Mouse (Mus musculus) 3T3-L1 (cell line): ENCODE data around the gene Olfr463.

Source experiments
- DNase-seq: peaks from one replicate; pipeline ENCODE4 v3.0.0-alpha.2; 2015; ENCODE audit warnings: low read depth, low spot score

Gene Olfr463

DNA sequence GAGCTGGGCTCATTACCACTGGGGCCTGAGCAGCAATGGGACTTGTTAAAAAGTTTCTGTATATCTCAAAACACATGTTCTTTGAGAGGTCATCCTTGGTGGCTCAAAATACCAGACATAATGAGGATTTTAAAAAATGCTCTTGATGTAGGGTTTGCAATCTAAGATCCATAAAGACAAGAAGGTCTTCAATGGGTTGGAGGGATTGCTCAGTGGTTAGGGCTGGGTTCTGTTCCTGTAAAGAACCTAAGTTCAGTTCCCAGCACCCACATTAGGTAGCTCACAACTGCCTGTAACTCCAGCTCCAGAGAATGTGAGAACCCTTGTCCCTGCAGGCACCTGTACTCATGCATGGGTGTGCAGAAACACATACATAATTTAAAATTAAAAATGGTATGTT lies at the start of gene Olfr463:
TSS of gene Olfr463 (minus strand) at position 101 of the 400 bp plus-strand sequence.
- no peak for DNase-seq

DNA sequence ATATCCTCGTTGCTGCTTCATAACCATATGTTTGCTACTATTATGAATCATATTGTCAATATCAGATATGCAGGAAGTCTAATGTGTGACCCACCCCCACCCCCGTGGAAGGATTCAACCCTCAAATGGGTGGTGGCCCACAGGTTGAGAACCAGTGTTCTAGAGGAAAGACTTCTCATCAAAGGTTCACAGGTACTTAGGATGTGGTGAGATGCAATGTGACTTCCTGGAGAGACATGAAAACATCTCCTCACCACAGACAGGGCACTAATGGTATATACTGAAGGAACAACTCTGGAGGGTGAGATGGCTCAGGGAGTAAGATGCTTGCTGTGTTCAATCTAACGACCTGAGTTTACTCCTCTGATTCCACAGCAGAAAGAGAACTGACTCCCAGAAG lies 38.3 kb upstream of the Olfr463 start:
- DNase-seq: no peak

DNA sequence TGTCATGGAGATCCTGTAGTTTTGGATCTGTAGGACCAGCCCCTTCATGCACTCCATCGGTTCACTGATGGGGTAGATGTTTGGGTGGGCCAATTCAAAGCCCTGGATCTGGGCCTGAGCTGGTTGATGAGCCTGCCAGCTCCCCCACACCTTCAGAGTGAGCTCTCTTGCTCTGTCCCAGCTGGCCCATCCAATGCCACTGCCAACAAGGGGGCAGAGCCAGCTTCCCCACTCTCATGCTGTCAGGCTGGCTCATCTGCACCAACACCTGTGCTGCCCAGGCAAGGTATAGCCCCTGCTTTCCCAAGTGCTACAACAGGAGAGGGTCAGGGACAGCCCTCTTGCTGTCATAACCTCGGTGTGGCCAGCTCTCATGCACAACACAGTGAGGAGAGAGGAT lies 36.5 kb upstream of the Olfr463 start:
- no peak for DNase-seq

DNA sequence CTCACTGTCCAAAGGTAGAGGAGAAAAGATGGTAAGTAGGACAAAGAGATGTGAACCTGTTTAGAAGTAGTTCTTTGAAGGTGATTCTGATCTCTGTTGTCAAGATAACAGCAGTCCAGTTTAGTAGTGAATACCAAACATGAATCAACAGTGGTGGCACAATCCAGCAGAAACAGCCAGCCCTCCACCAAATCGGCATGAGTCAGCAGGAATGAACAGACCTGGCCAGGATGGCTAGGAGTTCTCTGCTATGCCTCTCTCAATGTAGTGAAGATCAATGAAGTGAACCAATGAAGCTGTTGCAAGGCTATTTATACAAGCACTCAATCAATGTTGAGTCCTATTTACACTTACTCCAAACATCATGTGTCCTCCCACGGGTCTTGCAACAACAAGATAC lies 33.2 kb upstream of the Olfr463 start:
- no peak for DNase-seq

DNA sequence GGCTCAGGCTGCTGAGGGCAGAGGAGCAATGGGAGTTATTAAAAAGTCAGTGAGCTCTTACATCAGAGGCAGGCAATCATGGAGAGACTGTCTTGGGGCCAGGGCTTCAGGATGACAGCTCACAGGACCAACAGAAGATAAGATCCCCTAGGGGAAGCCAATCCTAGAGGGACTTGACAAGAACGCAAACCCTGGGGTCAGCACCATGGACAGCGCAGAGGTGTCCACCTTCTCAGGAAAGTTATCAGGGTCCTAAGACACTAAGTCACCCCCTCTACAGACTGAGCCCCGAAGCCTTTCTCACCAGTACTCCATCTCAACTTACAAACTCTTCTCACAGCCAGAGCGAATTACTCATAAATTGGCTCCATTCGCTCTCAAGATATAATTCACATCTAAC lies 23.8 kb upstream of the Olfr463 start, which contains the start of gene Olfr464:
TSS of gene Olfr464 (minus strand) at position 2 of the 400 bp plus-strand sequence.
- peak; percentile 14 for DNase-seq

DNA sequence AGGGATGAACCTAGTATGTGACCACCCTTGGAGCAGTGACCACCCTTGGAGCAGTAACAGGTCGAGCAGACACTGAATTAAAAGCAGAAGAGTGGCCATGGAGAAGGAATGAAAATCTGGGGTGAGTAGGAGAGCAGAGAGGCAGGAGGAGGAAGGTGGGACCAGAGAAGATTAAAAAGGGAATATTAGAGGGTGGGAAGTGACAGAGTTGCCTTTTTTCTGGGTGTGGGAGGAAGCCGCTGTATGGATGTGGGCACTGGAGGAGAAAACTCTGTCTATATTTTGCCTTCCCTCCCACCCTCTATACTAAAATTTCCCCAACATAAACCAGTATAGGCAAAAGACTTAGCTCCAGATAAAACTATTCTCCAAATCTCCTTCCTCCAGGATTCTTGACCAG lies 23.1 kb upstream of the Olfr463 start:
- DNase-seq: no peak

DNA sequence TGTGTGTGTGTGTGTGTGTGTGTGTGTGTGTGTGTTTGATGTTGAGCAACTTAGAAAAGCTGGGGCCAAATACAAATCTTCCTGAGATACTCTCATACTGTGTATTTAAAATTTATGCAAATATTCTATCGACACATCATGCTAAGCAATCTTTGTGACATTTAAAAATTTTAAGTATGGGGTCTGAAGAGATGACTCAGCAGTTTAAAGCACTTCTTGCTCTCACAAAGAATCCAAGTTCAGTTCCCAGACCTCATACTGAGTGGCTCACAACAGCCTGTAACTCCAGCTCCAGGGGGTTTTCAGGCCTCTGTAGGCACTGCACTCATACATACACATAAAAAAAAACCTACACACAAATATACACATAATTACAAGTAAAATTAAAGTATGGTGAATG lies 18.8 kb upstream of the Olfr463 start:
- no peak for DNase-seq

DNA sequence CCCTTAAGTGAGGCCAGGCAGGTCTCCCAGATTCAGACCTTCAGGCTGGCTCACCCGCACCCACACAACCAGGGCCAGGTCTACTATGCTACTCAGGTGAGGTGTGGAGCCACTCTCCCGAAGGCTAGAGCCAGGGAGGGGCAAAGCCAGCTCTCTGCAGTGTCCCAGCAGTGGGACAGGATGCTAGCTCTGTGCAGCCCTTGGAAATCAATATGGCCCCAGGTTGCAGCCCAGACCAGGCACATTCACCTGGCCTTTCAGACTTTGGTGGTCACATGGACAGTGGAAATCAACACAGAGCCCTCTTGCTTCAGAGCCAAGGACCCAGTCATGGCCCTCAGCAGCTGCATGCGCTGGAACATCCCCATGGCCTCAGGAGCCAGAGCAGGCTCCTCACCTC lies 7.1 kb upstream of the Olfr463 start:
- no peak for DNase-seq

DNA sequence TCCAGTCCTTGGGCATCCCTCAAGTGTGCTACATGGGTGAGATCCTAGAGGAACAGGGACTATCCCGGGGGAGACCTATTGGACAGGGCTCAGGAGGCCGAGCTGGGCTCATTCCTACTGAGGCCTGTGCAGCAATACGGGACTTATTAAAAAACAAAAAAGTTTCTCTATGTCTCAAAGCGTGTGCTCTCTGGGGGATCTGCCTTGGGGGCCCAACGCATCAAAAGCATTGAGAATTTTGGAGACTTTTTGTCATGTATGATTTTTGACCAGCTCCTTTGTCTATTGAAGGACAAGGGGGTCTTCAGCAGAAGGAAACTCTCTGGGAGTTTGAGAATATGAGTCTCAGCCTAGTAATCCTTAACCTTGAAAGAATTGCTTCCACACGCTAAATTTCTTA lies 5.0 kb downstream of the Olfr463 start, which contains the start of gene Olfr462:
TSS of gene Olfr462 (minus strand) at position 101 of the 400 bp plus-strand sequence.
- no peak for DNase-seq

DNA sequence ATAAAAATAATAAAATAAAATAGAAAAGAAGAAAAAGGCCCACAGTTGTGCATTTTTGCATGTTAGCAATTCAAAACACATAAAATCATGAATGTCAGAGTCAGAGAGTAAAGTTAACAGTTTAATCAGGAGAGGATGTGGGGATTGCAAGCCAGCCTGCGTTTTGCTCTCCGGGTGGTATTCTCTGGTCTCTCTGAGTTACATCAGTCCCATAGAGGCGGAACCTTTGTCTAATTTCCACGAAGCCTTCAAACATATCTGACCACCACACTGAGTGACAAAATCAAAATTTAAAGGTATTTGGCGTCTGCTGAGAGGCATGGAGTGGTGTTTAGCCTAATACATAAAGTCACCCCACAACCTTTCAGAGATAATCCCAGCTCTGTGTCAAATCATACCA lies 12.3 kb downstream of the Olfr463 start:
- no peak for DNase-seq

DNA sequence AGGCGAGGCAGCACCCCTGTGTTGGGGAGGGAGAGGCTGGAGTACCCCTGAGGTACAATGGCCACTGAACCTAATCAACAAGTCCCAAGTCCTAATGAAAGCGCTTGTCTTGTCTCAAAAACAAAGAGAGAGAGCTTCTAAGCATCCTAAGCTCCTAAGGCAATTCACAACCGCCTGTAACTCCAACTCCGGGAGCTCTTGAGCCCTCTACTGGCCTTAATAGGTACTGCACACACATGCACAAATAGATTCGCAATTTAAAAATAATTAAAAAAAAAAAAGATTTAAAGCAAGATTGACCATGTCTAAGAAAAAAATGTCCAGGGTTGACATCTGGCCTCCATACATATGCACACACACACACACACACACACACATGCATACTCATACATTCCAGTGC lies 13.7 kb downstream of the Olfr463 start:
- peak; percentile 66 for DNase-seq

DNA sequence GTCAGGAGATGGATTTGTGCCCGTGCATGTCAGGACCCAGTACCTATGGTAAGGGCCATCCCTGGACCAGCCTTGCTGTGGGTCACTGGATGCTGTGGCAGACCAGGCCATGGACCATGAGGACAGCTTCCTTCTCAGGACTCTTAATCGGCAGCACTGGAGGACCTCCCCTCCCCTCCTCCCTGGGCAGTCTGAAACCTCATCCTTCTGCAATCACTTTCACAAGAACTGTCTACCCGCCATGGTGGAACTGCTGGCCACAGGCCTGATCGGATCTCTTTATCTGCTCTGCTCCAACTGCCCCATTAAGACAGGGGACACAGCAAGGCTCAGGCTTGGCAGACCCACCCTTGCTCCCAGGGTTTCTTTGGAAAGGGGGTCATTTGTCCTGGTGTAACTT lies 15.5 kb downstream of the Olfr463 start:
- no peak for DNase-seq

DNA sequence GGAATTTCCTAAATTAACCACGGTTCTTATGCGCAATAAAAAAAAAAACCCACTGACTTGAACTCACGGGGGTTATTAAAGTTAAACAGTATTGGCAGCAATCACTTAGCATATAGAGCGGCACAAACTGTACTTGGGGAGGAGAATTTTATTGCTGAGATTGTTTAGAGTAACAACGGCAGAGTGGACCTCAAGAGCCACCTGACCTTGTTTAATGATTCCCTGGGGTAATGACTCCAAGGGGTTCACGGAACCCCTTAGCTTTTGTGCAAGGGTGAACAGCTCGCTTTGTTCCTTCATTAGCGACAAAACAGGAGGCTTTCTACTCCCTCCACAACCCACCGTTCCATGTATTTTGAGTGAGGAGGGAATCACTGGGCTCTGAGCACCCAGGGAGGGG lies 17.4 kb downstream of the Olfr463 start:
- no peak for DNase-seq

DNA sequence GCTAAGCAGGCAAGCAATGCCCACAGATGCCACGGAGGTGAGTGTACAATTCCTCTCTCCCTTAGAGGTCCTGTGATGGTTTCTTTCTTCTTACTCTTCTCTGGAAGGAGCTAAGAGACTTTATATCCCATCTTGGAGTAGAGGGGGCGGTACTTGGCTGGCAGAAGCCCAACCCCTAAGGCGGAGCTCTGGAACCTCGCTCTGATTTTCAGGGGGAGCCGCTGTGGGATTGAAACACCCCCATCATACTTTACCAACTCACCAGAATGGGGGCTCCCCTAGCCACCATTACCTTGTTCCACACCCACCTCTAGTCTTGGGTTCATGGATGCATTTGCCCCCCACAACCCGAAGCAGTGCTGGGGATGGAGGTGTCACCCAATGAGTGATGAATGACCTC lies 21.8 kb downstream of the Olfr463 start, which contains the start of gene Epx:
TSS of gene Epx (minus strand) at position 101 of the 400 bp plus-strand sequence.
- no peak for DNase-seq

DNA sequence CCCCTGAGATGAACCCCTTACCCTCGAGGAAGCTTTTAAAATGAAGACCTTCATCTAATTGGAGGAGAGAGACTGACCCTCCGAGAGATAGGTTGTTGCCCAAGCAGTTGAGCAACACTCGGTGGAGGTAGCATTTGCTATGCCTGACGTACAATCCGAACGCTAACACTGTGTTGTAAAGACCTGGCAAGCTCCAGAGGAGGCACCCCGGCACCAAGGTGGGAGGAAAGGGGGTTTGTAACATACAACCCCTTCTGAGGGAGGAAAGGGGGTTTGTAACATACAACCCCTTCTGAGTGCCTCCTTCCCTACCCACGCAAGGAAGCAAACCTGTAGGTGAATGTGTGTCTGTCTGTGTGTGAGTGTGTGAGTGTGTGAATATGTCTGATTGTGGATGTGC lies 25.4 kb downstream of the Olfr463 start:
- DNase-seq: no peak

DNA sequence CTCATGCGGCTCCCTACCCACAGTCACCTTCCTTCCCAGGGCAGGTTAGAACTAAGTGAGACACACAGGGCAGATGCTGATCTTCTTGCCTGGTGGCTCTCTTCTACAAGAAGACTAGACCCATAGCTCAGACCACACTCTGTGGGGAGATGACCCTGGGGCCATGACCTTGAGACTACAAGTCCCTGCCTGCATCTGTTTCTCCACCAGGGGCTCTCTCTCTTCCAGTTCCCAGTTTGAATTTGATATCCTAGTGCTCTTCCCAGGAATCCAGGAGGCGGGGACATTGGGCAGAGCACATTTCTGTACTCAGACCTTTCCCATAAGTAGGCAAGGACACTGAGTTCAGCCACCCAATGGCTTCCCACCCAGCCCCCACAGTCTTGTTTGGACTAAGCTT lies 27.1 kb downstream of the Olfr463 start:
- no peak for DNase-seq

DNA sequence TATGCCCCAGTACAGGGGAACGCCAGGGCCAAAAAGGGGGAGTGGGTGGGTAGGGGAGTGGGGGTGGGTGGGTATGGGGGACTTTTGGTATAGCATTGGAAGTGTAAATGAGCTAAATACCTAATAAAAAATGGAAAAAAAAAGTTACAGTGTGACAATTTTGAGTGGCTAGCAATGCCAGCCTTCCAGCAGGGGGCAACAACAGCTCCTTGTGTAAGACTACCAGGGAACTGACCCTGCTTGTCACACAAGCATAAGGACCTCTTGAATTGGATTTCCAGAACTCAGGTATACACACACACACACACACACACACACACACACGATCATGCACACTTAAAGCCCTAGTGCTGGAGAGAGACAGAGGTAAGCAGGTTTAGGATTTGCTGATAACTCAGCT lies 30.3 kb downstream of the Olfr463 start:
- DNase-seq: peak; percentile 27

DNA sequence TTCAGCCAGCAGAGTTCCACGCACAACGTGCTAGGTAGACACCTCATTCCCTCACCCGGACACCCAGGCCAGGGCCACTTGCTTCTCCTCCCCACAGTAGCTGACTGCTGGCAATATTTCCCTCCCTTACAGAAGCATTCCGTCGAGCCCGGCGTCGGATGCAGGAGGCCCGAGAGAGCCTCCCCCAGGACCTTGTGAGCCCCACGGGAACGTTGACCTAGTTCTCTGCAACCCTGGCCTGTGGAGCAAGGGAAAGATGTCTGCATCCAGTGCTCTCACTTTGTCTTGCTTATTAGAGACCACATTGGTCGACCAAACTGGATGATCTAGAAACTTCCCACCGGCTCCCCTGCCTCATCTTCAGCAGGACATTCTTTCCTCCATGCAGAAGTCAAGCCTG lies 34.4 kb downstream of the Olfr463 start:
- DNase-seq: no peak

DNA sequence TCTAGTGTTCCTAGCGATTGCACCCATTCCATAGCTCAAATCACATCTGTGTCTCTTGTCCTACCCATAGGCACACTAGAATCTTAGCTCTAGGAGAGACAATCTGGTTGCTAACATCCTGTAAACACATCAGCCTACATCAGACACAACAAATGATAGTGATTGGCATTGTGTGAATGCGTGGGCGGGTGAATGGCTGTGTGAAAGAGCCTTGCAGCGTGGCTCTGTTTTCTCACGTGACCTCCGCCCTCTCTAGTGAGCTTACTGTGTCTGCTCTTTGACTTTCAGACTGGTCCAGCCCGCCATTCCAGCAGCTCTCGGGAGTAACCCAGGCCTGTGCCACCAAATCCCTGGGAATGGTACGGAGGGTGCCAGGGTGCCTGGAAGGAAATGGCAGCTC lies 36.8 kb downstream of the Olfr463 start:
- DNase-seq: no peak

DNA sequence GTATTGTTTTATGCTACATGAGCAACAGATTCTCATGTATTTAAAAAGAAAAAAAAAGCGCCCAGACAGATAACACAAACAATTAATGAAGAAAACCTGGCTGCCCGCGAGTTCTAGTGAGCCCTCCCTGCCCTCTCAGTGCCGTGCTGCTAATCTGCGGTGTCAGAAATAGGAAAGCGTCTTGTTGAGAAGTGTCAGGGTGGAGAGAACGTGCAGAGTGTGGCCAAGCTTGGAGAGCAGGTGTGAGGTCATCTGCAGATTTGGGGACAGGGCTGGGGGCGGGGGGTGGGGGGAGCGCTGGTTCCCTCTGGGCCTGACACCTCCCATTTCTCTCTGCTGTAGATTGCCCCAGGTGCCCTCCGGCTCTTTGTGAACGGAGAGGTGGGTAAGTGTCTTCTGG lies 37.9 kb downstream of the Olfr463 start:
- no peak for DNase-seq

DNA sequence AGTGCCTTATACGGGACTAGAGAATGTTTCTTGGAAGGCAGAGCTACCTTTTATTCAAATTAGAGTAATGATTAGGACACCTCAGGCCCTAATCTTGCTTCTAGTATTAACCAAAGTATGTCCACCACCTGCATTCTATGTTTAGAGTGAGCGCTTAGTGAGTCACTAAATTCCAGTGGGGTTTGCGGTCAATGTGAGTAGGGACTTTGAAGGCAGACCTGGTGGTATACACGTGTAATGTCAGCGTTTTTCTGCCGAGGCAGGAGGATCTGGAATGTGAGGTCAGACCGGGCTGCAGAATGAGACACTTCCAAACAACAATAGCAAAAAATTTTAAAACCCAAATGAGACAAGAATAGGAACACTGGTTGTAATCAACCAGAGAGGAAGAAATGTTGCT lies 42.6 kb downstream of the Olfr463 start:
- peak; percentile 67 for DNase-seq

DNA sequence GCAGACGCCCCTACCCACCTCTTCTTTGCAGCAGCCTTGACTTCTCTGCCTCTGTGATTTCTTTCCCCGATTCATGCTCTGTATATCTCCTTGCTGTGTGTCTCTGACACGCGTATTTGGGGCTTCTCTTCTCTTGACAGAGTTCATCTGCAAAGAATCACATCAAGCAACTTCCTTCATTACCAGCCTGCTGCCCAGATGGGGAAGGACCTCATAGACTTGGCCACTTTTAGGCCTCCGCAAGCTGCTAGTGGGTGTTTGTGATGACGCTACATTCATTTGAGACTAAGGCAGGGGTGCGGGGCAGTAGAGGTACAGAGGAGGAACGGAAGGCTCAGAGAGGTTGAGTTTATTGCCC lies 43.6 kb downstream of the Olfr463 start:
- peak; percentile 19 for DNase-seq

DNA sequence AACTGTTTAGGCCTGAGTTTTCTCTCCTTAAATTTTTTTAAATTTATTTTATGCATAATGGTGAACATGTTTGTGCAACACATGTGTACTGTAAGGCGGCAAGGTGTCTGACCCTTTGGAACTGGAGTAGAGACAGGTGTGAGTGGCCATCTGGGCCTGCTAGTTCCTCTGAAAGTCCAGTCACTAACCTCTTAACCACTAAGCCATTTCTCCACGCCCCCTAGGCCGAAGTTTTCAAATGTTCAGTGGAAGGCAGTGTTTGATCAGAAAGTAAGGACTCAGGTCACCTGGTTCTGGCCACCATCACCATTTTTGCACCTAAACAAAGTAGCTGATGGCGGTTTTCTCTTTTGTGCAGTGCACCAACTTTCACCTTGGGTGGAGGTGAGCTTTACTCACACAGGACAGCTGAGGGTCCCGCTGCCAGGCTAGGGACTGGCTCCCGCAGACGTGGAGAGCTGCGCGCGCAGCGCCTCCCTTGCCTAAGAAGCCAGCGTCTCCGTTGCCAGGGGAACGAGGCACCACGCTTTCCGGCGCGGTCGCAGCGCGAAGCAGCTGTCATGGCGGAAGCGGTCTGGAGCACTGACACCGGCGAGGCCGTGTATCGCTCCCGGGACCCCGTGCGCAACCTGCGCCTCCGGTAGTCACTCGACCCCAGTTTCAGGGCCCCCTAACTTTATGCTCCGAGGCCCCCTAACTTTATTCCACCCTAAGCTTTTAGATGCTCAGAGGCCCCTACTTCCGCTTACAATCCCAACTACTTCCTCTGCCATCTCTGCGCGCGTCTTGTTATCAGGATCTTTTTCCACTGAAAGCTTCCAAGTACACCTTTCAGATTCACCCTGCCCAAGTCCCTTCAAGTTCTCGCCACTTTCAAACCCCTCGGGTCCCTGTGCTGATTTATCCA lies 44.2 kb downstream of the Olfr463 start, which contains the start of gene Mks1:
TSS of gene Mks1 (plus strand) at position 526 of the 907 bp plus-strand sequence.
- DNase-seq: peak; percentile 88
